Mouse (Mus musculus) spleen, adult 2 months (tissue): ENCODE data around the gene Gm13212. TPM values are rescaled to one million over a fixed set of nuclear protein-coding genes. Genes with fewer than 3 reads are reported as not detected.
"Not testable (repeated sequence)": the region's sequence is repeated elsewhere in the genome, so short reads cannot be mapped to it uniquely, and the experiment has no call there.

Experiments used
- DNase-seq, 2 experiments: peaks; one replicate each; pipeline versions ENCODE4 v3.0.0 to v3.0.0-alpha.2; 2012 to 2021; ENCODE audit warnings: low spot score in 2 of 2, low read depth in 1 of 2
- H3K27ac ChIP-seq: fragments of 200-500 bp; 2 replicates; pipeline ENCODE4 v1.5.1; 2012; ENCODE audit warnings: low read length, inconsistent platforms; ENCODE audit not compliant: insufficient read depth
- H3K27me3 ChIP-seq: fragments of 200-500 bp; 2 replicates; pipeline ENCODE4 v1.6.1; 2012; ENCODE audit warnings: mild to moderate bottlenecking, moderate library complexity, low read length, inconsistent platforms; ENCODE audit not compliant: control insufficient read depth, insufficient read depth
- H3K36me3 ChIP-seq: fragments of 200-500 bp; 2 replicates; pipeline ENCODE4 v1.6.1; 2012; ENCODE audit warnings: mild to moderate bottlenecking, low read length, inconsistent platforms; ENCODE audit not compliant: control insufficient read depth, insufficient read depth
- H3K4me1 ChIP-seq: fragments of 200-500 bp; 2 replicates; pipeline ENCODE4 v1.6.1; 2011; ENCODE audit warnings: inconsistent platforms; ENCODE audit not compliant: control insufficient read depth, insufficient read depth, insufficient read length
- H3K4me3 ChIP-seq: fragments of 200-500 bp; 2 replicates; pipeline ENCODE4 v1.5.1; 2011; ENCODE audit warnings: mild to moderate bottlenecking, inconsistent platforms; ENCODE audit not compliant: insufficient read depth, insufficient read length; ENCODE audit errors: extremely low read depth
- CTCF ChIP-seq: fragments of 200-500 bp; IDR thresholded peaks from 2 replicates; pipeline ENCODE4 v1.5.1; 2011; ENCODE audit warnings: mild to moderate bottlenecking, inconsistent platforms; ENCODE audit not compliant: insufficient read depth, insufficient read length, insufficient replicate concordance; ENCODE audit errors: extremely low read depth
- POLR2A ChIP-seq: fragments of 200-500 bp; IDR thresholded peaks from 2 replicates; pipeline ENCODE4 v1.6.1; 2011; ENCODE audit warnings: low read depth, low read length, inconsistent platforms
- WGBS: fragments of 180-500 bp; shearing (Covaris S2); methylation state at CpG from one replicate; pipeline ENCODE4 v1.1.7; 2018; 5-methylcytosine and 5-hydroxymethylcytosine counted together
- polyA plus RNA-seq: library from polyadenylated mRNA; depleted of rRNA; stranded (reverse); fragments of >200 nt; gene quantifications from 2 replicates; pipeline ENCODE4 v1.2.3, GENCODE M21; 2012

Gene Gm13212
- polyA plus RNA-seq, 1 experiment: 0.15 TPM

GRCm38 (mm10) chr4:145564111-145564821 lies 20.7 kb upstream of the Gm13212 start:
- no peaks in the 10 kb centered on the region for H3K4me1 ChIP-seq
- H3K27ac ChIP-seq: no peak overlapping the region
- H3K36me3 ChIP-seq: no peaks in the 10 kb centered on the region
- WGBS: 74% methylated on average over 3 of the region's 3 CpGs
- H3K27me3 ChIP-seq: no peaks in the 10 kb centered on the region
- DNase-seq: no peak
- no peak for TF ChIP-seq CTCF
- TF ChIP-seq POLR2A: no peak
- H3K4me3 ChIP-seq: no peak overlapping the region

- DNase-seq, H3K27me3 ChIP-seq, H3K27ac ChIP-seq, H3K4me3 ChIP-seq, H3K36me3 ChIP-seq, H3K4me1 ChIP-seq: not testable (repeated sequence)
- WGBS: 77% methylated on average over 8 of the region's 10 CpGs
Observed at GRCm38 (mm10) chr4:145570461-145570860, 14.5 kb upstream of the Gm13212 start.

GRCm38 (mm10) chr4:145576623-145577022 lies 8.3 kb upstream of the Gm13212 start:
- not testable (repeated sequence) for H3K27ac ChIP-seq, H3K27me3 ChIP-seq, H3K4me1 ChIP-seq, H3K36me3 ChIP-seq, H3K4me3 ChIP-seq, DNase-seq
- 93% methylated on average over 8 of the region's 8 CpGs for WGBS

GRCm38 (mm10) chr4:145580333-145580732 lies 4.6 kb upstream of the Gm13212 start:
- H3K27ac ChIP-seq, H3K4me1 ChIP-seq, H3K27me3 ChIP-seq, DNase-seq, H3K4me3 ChIP-seq, H3K36me3 ChIP-seq: not testable (repeated sequence)
- 83% methylated on average over 1 of the region's 1 CpGs for WGBS

GRCm38 (mm10) chr4:145586046-145586445 lies 1.1 kb downstream of the Gm13212 start:
- not testable (repeated sequence) for H3K27me3 ChIP-seq, DNase-seq, H3K4me3 ChIP-seq, H3K4me1 ChIP-seq, H3K36me3 ChIP-seq, H3K27ac ChIP-seq
- WGBS: 61% methylated on average over 2 of the region's 2 CpGs

- not testable (repeated sequence) for DNase-seq, H3K4me1 ChIP-seq, H3K27ac ChIP-seq, H3K4me3 ChIP-seq, H3K36me3 ChIP-seq, H3K27me3 ChIP-seq
- WGBS: 78% methylated on average over 1 of the region's 1 CpGs
Observed at GRCm38 (mm10) chr4:145594183-145594582, 9.2 kb downstream of the Gm13212 start.

GRCm38 (mm10) chr4:145594798-145595197 lies 9.8 kb downstream of the Gm13212 start:
- H3K4me3 ChIP-seq, DNase-seq, H3K27ac ChIP-seq, H3K36me3 ChIP-seq, H3K27me3 ChIP-seq, H3K4me1 ChIP-seq: not testable (repeated sequence)
- 81% methylated on average over 4 of the region's 4 CpGs for WGBS

- H3K4me3 ChIP-seq, DNase-seq, H3K27ac ChIP-seq, H3K27me3 ChIP-seq, H3K4me1 ChIP-seq, H3K36me3 ChIP-seq: not testable (repeated sequence)
- WGBS: 39% methylated on average over 74 of the region's 83 CpGs
Observed at GRCm38 (mm10) chr4:145640416-145641185, 55.6 kb downstream of the Gm13212 start.

- 66% methylated on average over 3 of the region's 3 CpGs for WGBS
- DNase-seq: not testable (repeated sequence)
Observed at GRCm38 (mm10) chr4:145670385-145670784, 85.4 kb downstream of the Gm13212 start, which contains the start of gene Zfp980. Zfp980 (plus strand) TSS chr4:145670685.

GRCm38 (mm10) chr4:145674286-145674780 lies 89.4 kb downstream of the Gm13212 start:
- not testable (repeated sequence) for H3K27me3 ChIP-seq, DNase-seq, H3K4me3 ChIP-seq, H3K27ac ChIP-seq, H3K36me3 ChIP-seq, H3K4me1 ChIP-seq
- WGBS: 63% methylated on average over 2 of the region's 2 CpGs

More at GRCm38 (mm10) chr4:145670385-145670784, 85.4 kb downstream of the Gm13212 start, which contains the start of gene Zfp980:
- H3K27me3 ChIP-seq, H3K4me3 ChIP-seq, H3K4me1 ChIP-seq, H3K36me3 ChIP-seq, H3K27ac ChIP-seq: not testable (repeated sequence)
